Mouse (Mus musculus) kidney, embryonic 15.5 days (tissue): ENCODE measurements around the gene Rxfp1. TPM values are rescaled to one million over a fixed set of nuclear protein-coding genes. Genes with fewer than 3 reads are reported as not detected.
A peak's percentile ranks its signal among the peaks of the same experiment; 100 is the strongest.
"Not testable (repeated sequence)": the region's sequence is repeated elsewhere in the genome, so short reads cannot be mapped to it uniquely, and the experiment has no call there.

ENCODE experiments used
- ATAC-seq: fragments of 200-750 bp; cut with Nextera tagmentation; replicated peaks from 2 replicates; pipeline ENCODE4 v1.8.0; 2017; ENCODE audit warnings: moderate TSS enrichment; ENCODE audit not compliant: low FRiP score
- H3K27ac ChIP-seq: fragments of 300-500 bp; sonication (generic); 2 replicates; pipeline ENCODE4 v1.5.1; 2015; ENCODE audit warnings: mild to moderate bottlenecking, inconsistent platforms
- H3K27me3 ChIP-seq: fragments of 300-500 bp; sonication (generic); 2 replicates; pipeline ENCODE4 v1.6.1; 2015; ENCODE audit warnings: inconsistent platforms
- H3K36me3 ChIP-seq: fragments of 300-500 bp; sonication (generic); 2 replicates; pipeline ENCODE4 v1.6.1; 2015; ENCODE audit warnings: inconsistent platforms
- H3K4me1 ChIP-seq: fragments of 300-500 bp; sonication (generic); 2 replicates; pipeline ENCODE4 v1.6.1; 2015; ENCODE audit warnings: inconsistent platforms
- H3K4me2 ChIP-seq: fragments of 300-500 bp; sonication (generic); 2 replicates; pipeline ENCODE4 v1.6.1; 2015; ENCODE audit warnings: moderate library complexity, mild to moderate bottlenecking, inconsistent platforms
- H3K4me3 ChIP-seq: fragments of 300-500 bp; sonication (generic); replicated peaks from 2 replicates; pipeline ENCODE4 v1.5.1; 2015; ENCODE audit warnings: mild to moderate bottlenecking, inconsistent platforms
- H3K9ac ChIP-seq: fragments of 300-500 bp; sonication (generic); 2 replicates; pipeline ENCODE4 v1.6.1; 2015; ENCODE audit warnings: mild to moderate bottlenecking, inconsistent platforms
- H3K9me3 ChIP-seq: fragments of 300-500 bp; sonication (generic); replicated peaks from 2 replicates; pipeline ENCODE4 v1.6.1; 2016; ENCODE audit warnings: inconsistent platforms
- WGBS: fragments of 180-500 bp; shearing (Covaris S2); methylation state at CpG from one replicate; pipeline ENCODE4 v1.1.7; 2015; ENCODE audit warnings: mixed read lengths; 5-methylcytosine and 5-hydroxymethylcytosine counted together
- polyA plus RNA-seq: library from polyadenylated mRNA; unstranded; fragments of >200 nt; fragmentation: Nextera tagmentation; extraction: Ambion mirVana; gene quantifications from 2 replicates; pipeline ENCODE4 v1.2.1, GENCODE M21; 2015

The Rxfp1 gene
- polyA plus RNA-seq, 1 experiment from 2014 or later, result 0.16 TPM

DNA sequence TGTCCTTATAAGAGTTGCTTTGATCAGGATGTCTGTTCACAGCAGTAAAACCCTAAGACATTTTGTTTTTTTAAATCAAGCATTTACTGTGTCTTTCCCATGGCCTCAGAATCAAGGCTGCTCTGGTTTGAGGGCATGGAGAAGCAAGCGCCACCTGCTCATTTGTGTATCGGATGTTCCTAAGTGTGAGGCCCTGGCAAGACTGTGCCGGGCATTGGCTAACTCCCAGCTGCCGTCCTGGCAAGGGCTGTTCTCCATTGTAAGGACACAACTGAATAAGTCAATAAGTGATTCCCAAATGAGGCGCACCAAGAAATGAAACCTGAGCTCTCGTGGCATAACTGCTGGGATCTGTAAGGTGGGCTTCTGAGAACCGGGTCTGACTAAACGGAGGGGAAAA, 31.2 kb downstream of the Rxfp1 start:
- Histone ChIP-seq H3K4me2 (no peak overlapping the region), H3K36me3 (no peaks in the 10 kb centered on the region), H3K27me3 (no peaks in the 10 kb centered on the region), H3K4me3 (no peak overlapping the region), H3K4me1 (no peaks in the 10 kb centered on the region), H3K9me3 (no peaks in the 10 kb centered on the region), H3K9ac (no peak overlapping the region), H3K27ac (no peak overlapping the region)
- no peak for ATAC-seq
- 80% methylated on average over 8 of the region's 8 CpGs for WGBS

DNA sequence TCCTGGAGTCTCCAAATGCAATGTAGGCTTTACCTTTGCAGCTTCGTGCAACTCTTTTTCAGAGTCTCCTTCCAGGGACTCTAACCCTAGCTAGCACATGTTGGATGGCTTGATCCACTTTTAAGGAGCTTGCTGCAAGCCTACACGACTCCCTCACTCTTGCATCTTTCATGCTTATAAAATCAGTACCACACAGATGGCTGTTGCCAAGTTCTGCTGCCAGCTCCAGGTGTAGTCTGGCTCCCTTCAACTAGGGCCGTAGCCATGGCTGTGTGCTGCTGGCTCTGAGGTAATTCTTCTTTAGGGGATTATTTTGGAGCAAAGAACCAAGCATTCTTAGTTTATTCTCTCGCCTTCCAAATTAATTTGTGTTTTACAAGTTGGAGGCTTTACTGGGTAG, 34.5 kb downstream of the Rxfp1 start:
- Histone ChIP-seq H3K9ac (no peak overlapping the region), H3K27me3 (no peaks in the 10 kb centered on the region), H3K9me3 (no peaks in the 10 kb centered on the region), H3K4me1 (no peaks in the 10 kb centered on the region), H3K4me3 (no peak overlapping the region), H3K36me3 (no peaks in the 10 kb centered on the region), H3K27ac (no peak overlapping the region), H3K4me2 (no peak overlapping the region)
- 84% methylated on average over 4 of the region's 4 CpGs for whole genome bisulfite sequencing
- ATAC-seq, result no peak

DNA sequence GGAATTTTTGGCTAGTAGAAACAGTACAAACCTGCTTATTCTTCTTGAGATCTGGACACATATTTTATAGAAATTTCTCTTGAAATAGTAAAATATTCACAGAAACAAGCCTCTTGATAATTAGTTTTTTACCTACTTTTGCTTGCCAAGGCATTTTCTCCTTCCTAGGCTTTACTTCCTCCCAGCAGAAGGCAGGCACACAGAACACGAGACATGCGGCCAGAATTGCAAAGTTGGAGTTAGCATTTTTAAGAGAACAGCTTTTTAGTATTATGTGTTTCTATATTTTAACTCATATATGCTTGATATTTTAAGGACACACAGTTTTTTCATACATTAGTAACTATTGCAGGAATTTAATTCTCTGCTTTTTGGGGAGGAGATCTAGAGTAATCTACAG, 45.7 kb downstream of the Rxfp1 start:
- H3K4me2 ChIP-seq, result no peak overlapping the region
- no peaks in the 10 kb centered on the region for H3K4me1 ChIP-seq
- WGBS, result 96% methylated on average over 2 of the region's 2 CpGs
- H3K4me3 ChIP-seq, result no peak overlapping the region
- H3K27me3 ChIP-seq, result no peaks in the 10 kb centered on the region
- H3K9ac ChIP-seq, result no peak overlapping the region
- no peak overlapping the region for H3K27ac ChIP-seq
- no peaks in the 10 kb centered on the region for H3K36me3 ChIP-seq
- no peaks in the 10 kb centered on the region for H3K9me3 ChIP-seq
- no peak for ATAC-seq

DNA sequence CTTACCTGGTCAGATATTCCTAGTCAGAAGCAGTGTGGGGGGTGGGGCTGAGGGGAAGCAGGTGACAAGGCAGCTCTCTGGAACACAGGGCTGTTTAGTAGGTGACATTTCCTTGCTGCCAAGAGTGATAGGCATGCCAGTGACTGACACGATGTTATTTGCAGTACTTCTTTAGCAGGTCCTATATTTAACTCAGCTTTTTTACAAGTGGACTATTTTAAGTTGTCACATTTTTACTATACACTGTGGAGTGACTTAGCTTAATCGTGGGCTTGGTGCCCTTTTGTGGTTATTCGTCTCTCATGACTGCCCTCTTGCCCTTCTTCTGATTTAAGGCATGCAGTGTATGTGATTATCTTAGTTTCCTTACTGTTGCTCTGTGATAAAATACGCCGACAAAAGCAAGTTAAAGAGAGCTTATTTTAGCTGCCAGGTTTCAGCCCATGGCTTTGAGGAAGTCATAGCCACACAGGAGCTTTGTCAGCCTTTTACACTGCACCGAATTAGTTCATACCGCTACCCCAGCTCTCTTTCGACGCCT, 47.5 kb downstream of the Rxfp1 start:
- 78% methylated on average over 9 of the region's 9 CpGs for WGBS
- Histone ChIP-seq H3K4me1 (no peaks in the 10 kb centered on the region), H3K4me3 (no peak overlapping the region), H3K27me3 (no peaks in the 10 kb centered on the region), H3K36me3 (no peaks in the 10 kb centered on the region), H3K4me2 (no peak overlapping the region), H3K27ac (no peak overlapping the region), H3K9me3 (no peaks in the 10 kb centered on the region), H3K9ac (no peak overlapping the region)
- no peak for ATAC-seq

DNA sequence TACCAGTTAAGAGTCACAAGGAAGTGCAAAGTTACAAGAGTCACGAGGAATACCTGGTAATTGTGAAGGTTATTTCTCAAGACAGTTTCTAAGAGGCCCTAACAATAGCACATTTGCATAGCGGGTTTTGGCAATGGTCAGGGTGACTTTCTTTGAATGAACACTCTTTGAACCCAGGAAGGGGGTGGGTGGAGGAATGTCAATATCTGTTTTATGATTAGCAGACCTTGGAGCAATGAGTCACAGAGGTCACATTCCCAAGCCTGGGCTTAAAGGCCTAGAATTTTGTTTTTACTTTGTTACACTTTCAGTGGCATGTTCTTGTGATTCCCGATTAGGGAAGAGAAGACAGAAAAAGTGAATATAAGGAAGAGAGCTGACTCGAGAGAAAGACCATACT, 49.6 kb downstream of the Rxfp1 start:
- H3K4me2 ChIP-seq, H3K27ac ChIP-seq: not testable (repeated sequence)
- WGBS, result 84% methylated on average over 4 of the region's 4 CpGs

DNA sequence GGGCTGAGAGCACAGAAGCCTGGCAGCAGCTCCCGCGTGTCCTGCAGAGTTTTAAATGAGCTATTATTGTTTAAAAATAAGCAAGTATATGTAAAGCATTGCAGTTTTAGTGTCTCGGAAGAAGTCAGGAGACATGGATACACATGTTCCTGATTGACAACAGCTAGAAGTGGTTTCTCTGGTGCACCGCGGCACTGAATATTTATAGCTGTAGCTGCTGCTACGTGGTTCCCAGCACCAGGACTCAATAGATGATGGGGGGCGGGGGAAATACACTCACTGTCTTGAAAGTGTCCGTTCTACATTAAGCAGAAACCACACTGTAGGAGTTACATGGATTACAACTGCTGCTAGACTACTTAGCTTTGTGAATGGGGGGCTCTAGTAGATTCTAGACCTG, 54.2 kb downstream of the Rxfp1 start:
- 84% methylated on average over 8 of the region's 8 CpGs for WGBS
- Histone ChIP-seq H3K4me1 (peaks cover 5% of the 10 kb centered on the region; the same call in 1 of the 2 replicates), H3K9me3 (no peaks in the 10 kb centered on the region), H3K27ac (no peak overlapping the region), H3K9ac (no peak overlapping the region), H3K4me2 (no peak overlapping the region), H3K4me3 (no peak overlapping the region), H3K36me3 (no peaks in the 10 kb centered on the region), H3K27me3 (no peaks in the 10 kb centered on the region)
- ATAC-seq, result no peak

More for the DNA sequence above, 49.6 kb downstream of the Rxfp1 start:
- H3K27me3 ChIP-seq, H3K4me3 ChIP-seq, ATAC-seq, H3K4me1 ChIP-seq, H3K9me3 ChIP-seq, H3K9ac ChIP-seq, H3K36me3 ChIP-seq: not testable (repeated sequence)

DNA sequence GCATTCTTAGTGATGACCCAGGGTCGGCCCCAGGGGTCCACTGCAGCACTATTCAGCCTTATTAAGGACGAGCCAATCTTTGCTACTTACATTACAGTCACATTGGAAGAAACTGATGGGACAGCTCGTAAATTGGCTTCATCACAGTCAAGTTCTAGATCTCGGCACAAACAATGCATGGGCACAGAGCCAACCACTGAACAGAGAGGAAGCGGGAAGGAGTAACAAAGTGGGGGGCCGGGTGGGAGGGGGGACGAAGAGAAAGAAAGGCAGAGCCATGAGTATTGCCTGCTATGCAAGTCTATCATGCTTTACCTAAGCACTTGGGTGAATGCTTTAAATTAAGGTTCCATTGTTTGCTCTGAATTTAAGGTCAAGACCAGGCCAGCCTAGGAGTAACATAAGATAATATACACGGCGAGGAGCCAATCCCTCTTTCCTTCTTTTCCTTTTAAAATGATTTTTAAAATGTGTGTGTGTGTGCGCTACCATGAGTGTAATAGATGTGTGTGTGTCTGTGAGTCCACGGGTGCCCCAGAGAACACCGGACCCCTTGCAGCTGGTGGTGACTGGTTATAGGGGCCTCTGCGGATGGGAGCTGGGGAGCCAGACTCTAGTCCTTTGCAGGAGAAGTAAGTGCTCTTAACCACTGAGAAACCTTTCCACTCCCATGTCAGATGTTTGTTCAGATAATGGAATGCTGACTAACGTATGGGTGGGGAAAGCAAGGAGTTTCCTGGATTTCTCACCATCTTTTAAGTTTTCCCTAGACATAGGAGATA, 55.1 kb downstream of the Rxfp1 start:
- no peak overlapping the region for H3K4me3 ChIP-seq
- no peak overlapping the region for H3K9ac ChIP-seq
- no peak for ATAC-seq
- H3K9me3 ChIP-seq, result no peaks in the 10 kb centered on the region
- H3K4me2 ChIP-seq, result no peak overlapping the region
- H3K4me1 ChIP-seq, result peaks cover 5% of the 10 kb centered on the region; the same call in 1 of the 2 replicates
- 53% methylated on average over 14 of the region's 14 CpGs for WGBS
- H3K27ac ChIP-seq, result no peak overlapping the region
- H3K27me3 ChIP-seq, result no peaks in the 10 kb centered on the region
- no peaks in the 10 kb centered on the region for H3K36me3 ChIP-seq

DNA sequence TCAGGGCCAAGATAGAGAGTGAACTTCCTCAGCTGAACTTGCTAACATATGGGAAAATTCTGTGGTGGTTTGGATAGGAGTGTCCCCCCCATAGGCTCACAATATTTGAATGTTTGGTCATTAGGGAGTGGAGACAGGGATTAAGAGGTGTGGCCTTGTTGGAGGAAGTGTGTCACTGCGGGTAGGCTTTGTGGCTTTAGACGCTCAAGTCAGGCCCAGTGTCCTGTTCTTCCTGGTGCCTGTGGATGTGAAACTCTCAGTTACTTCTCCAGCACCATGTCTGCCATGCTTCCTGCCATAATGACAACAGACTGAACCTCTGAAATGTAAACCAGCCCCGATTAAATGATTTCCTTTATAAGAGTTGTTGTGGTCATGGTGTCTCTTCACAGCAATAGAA, 61.3 kb downstream of the Rxfp1 start:
- WGBS, result 93% methylated on average over 3 of the region's 3 CpGs
- Histone ChIP-seq H3K9me3 (no peaks in the 10 kb centered on the region), H3K27ac (no peak overlapping the region), H3K4me2 (no peak overlapping the region), H3K27me3 (no peaks in the 10 kb centered on the region), H3K4me1 (peaks cover 2% of the 10 kb centered on the region; the same call in 1 of the 2 replicates), H3K36me3 (no peaks in the 10 kb centered on the region), H3K4me3 (no peak overlapping the region), H3K9ac (no peak overlapping the region)
- no peak for ATAC-seq

DNA sequence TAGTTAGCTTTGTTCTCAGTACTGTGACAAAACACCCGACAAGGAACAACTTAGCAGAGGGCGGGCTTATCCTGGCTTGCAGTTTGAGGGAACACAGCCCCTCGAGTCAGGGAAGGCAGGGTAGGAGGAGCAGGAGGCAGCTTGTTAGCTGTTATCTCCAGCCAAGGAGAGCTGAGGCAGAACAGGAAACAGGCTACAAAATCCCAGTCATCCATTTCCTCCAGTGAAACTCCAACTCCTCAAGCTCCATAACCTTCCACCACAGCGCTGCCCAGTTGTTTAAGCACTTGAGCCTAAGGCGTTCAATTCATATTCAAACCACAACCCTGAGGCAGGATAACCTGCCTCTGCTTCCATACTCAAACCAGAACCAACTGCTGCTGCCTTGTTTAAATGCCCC, 63.0 kb downstream of the Rxfp1 start:
- Histone ChIP-seq H3K27ac (no peak overlapping the region), H3K4me3 (no peak overlapping the region), H3K9me3 (no peaks in the 10 kb centered on the region), H3K27me3 (no peaks in the 10 kb centered on the region), H3K36me3 (no peaks in the 10 kb centered on the region), H3K4me2 (no peak overlapping the region), H3K9ac (no peak overlapping the region), H3K4me1 (peaks cover 2% of the 10 kb centered on the region; the same call in 1 of the 2 replicates)
- WGBS, result 83% methylated on average over 5 of the region's 5 CpGs
- ATAC-seq, result no peak

DNA sequence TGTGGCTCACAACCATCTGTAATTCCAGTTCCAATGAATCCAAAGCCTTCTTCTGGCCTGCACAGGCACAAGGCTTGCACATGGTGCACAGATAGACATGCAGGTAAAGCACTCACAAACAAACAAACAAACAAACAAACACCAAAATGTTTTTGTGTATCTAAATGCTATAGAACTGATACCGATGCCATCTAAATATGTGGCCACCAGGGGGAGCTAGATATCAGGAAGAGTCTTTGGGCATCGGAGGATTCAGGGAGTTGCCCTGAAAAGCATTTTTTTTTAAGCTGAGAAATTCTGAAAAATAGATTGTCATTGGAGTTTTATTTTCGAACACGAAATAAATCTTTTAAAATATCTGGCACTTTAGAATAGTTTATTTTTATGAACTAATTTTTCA, 64.6 kb downstream of the Rxfp1 start:
- Histone ChIP-seq H3K9me3 (no peaks in the 10 kb centered on the region), H3K9ac (no peak overlapping the region), H3K4me1 (peaks cover 2% of the 10 kb centered on the region; the same call in 1 of the 2 replicates), H3K27me3 (no peaks in the 10 kb centered on the region), H3K4me2 (no peak overlapping the region), H3K4me3 (no peak overlapping the region), H3K36me3 (no peaks in the 10 kb centered on the region), H3K27ac (no peak overlapping the region)
- no peak for ATAC-seq
- WGBS, result 11% methylated on average over 4 of the region's 4 CpGs

DNA sequence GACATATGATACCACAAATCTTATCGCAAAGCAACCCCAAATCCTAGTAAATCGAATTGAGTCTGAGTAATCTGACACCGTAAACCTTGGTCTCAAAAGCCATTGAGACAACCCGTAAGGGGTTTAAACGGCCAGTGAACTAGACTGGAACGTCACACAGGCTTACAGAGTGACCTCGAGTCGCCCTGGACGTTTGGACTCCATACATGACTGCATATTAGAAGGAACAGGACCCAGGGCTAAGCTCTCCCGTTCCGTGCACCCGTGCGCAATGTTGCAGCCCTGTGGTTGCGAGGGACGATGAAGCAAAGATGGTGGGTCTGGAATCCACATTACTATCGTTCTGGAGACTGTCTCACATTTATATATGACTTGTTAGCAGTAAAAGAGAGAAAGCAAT, 65.5 kb downstream of the Rxfp1 start:
- no peak overlapping the region for H3K27ac ChIP-seq
- H3K4me2 ChIP-seq, result no peak overlapping the region
- no peak overlapping the region for H3K4me3 ChIP-seq
- H3K4me1 ChIP-seq, result peaks cover 2% of the 10 kb centered on the region; the same call in 1 of the 2 replicates
- H3K9ac ChIP-seq, result no peak overlapping the region
- 51% methylated on average over 16 of the region's 16 CpGs for whole genome bisulfite sequencing
- no peaks in the 10 kb centered on the region for H3K36me3 ChIP-seq
- no peaks in the 10 kb centered on the region for H3K27me3 ChIP-seq
- no peaks in the 10 kb centered on the region for H3K9me3 ChIP-seq
- 0 out of 2 replicates have a peak, but pooled peaks have one; percentile 49 for ATAC-seq

DNA sequence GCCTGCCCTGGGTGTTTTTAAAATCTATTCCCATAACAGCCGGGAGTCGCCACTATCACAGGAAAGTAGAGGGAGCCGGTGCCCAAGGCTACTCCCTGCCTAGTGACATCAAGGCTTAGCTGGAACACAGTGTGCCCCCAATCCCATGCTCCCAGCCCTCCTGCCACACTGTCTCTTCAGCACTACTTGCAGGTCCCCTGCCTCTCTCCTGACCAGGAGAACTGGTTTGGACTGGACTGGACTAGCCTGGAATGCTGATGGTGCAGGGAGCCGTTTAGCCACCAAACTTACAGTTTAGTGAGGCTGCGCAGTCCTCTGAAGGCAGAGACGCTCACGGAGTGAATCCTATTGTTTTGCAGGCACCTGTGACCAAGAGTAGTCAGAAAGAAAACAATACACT, 67.1 kb downstream of the Rxfp1 start:
- Histone ChIP-seq H3K4me1 (peaks cover 2% of the 10 kb centered on the region; the same call in 1 of the 2 replicates), H3K9ac (no peak overlapping the region), H3K36me3 (no peaks in the 10 kb centered on the region), H3K27me3 (no peaks in the 10 kb centered on the region), H3K4me3 (no peak overlapping the region), H3K27ac (no peak overlapping the region), H3K9me3 (no peaks in the 10 kb centered on the region), H3K4me2 (no peak overlapping the region)
- ATAC-seq, result no peak
- 73% methylated on average over 7 of the region's 7 CpGs for WGBS
